Mouse (Mus musculus) testis, adult 2 months (tissue): ENCODE data around the gene Retn.

Experiments used
- CTCF ChIP-seq: fragments of 200-500 bp; IDR thresholded peaks from 2 replicates; pipeline ENCODE4 v1.5.1; 2012; ENCODE audit warnings: low read depth, mild to moderate bottlenecking, inconsistent platforms, low read length, moderate library complexity; ENCODE audit not compliant: control insufficient read depth, insufficient read depth, insufficient replicate concordance
- POLR2A ChIP-seq: fragments of 200-500 bp; IDR thresholded peaks from 2 replicates; pipeline ENCODE4 v1.6.1; 2012; ENCODE audit warnings: low read depth, mild to moderate bottlenecking, inconsistent platforms, low read length, moderate library complexity; ENCODE audit not compliant: control insufficient read depth

- TF ChIP-seq CTCF (no peak), POLR2A (no peak)
These were observed 23.3 kb downstream of the Retn start for GRCm38 (mm10) chr8:3678831-3679230.
